Mouse (Mus musculus): Measurements from ENCODE around the gene Tubb2a. TPM values are rescaled to one million over a fixed set of nuclear protein-coding genes. Genes with fewer than 3 reads are reported as not detected.

The Tubb2a gene
- total and polyA plus RNA-seq, 2 experiments from 2014 or later: 3,579 to 4,559 TPM

GRCm38 (mm10) chr13:34106256-34106655 is 28.4 kb upstream of the Tubb2a start:
- Histone ChIP-seq H3K9ac (no peak overlapping the region), H3K9me3 (ENCODE audit: low read length) (no peaks in the 10 kb centered on the region), H3K27ac (ENCODE audit: low read depth, low read length) (no peak overlapping the region), H3K4me1 (ENCODE audit: insufficient read depth) (no peaks in the 10 kb centered on the region), H3K36me3 (ENCODE audit: insufficient read depth) (no peaks in the 10 kb centered on the region), H3K27me3 (ENCODE audit: insufficient read depth, low read length) (no peaks in the 10 kb centered on the region), H3K4me2 (ENCODE audit: low read depth) (no peak overlapping the region), H3K4me3 (ENCODE audit: low read depth, low read length) (no peak overlapping the region)
- WGBS: 83% methylated on average over 2 of the region's 2 CpGs
- ATAC-seq (peak; percentile 43), DNase-seq (no peak)
- peak; percentile 15; the same call in 1 of the 2 replicates for TF ChIP-seq CTCF (IDR thresholded peaks at IDR 0.05; ENCODE audit: low read depth)

- DNase-seq (no peak), ATAC-seq (no peak)
- WGBS: 65% methylated on average over 1 of the region's 1 CpGs
- Histone ChIP-seq H3K4me3 (ENCODE audit: low read depth, low read length) (no peak overlapping the region), H3K27me3 (ENCODE audit: insufficient read depth, low read length) (no peaks in the 10 kb centered on the region), H3K4me2 (ENCODE audit: low read depth) (no peak overlapping the region), H3K9ac (no peak overlapping the region), H3K4me1 (ENCODE audit: insufficient read depth) (no peaks in the 10 kb centered on the region), H3K9me3 (ENCODE audit: low read length) (no peaks in the 10 kb centered on the region), H3K36me3 (ENCODE audit: insufficient read depth) (no peaks in the 10 kb centered on the region), H3K27ac (ENCODE audit: low read depth, low read length) (no peak overlapping the region)
- no peak for TF ChIP-seq CTCF (IDR thresholded peaks at IDR 0.05; ENCODE audit: low read depth)
These were observed 27.6 kb upstream of the Tubb2a start for GRCm38 (mm10) chr13:34105364-34105763.

GRCm38 (mm10) chr13:34101908-34102307 is 24.1 kb upstream of the Tubb2a start:
- peaks cover 4% of the 10 kb centered on the region; the same call in 1 of the 2 replicates for H3K4me1 ChIP-seq (ENCODE audit: insufficient read depth)
- no peak overlapping the region for H3K4me2 ChIP-seq (ENCODE audit: low read depth)
- WGBS: 67% methylated on average over 9 of the region's 9 CpGs
- no peaks in the 10 kb centered on the region for H3K27me3 ChIP-seq (ENCODE audit: insufficient read depth, low read length)
- DNase-seq (no peak), ATAC-seq (no peak)
- H3K36me3 ChIP-seq (ENCODE audit: insufficient read depth): no peaks in the 10 kb centered on the region
- no peaks in the 10 kb centered on the region for H3K9me3 ChIP-seq (ENCODE audit: low read length)
- no peak overlapping the region for H3K9ac ChIP-seq
- no peak for TF ChIP-seq CTCF (IDR thresholded peaks at IDR 0.05; ENCODE audit: low read depth)
- H3K4me3 ChIP-seq (ENCODE audit: low read depth, low read length): no peak overlapping the region
- no peak overlapping the region for H3K27ac ChIP-seq (ENCODE audit: low read depth, low read length)

- ATAC-seq: no peak
- H3K4me2 ChIP-seq (ENCODE audit: low read depth): no peak overlapping the region
- WGBS: 91% methylated on average over 10 of the region's 10 CpGs
These were observed 23.4 kb upstream of the Tubb2a start for GRCm38 (mm10) chr13:34101247-34101646.

GRCm38 (mm10) chr13:34100733-34101132 is 22.9 kb upstream of the Tubb2a start:
- H3K36me3 ChIP-seq (ENCODE audit: insufficient read depth): no peaks in the 10 kb centered on the region
- TF ChIP-seq CTCF (IDR thresholded peaks at IDR 0.05; ENCODE audit: low read depth): no peak
- H3K4me2 ChIP-seq (ENCODE audit: low read depth): no peak overlapping the region
- peaks cover 13% of the 10 kb centered on the region for H3K4me1 ChIP-seq (ENCODE audit: insufficient read depth)
- ATAC-seq (no peak), DNase-seq (no peak)
- no peaks in the 10 kb centered on the region for H3K27me3 ChIP-seq (ENCODE audit: insufficient read depth, low read length)
- no peaks in the 10 kb centered on the region for H3K9me3 ChIP-seq (ENCODE audit: low read length)
- H3K27ac ChIP-seq (ENCODE audit: low read depth, low read length): 0 out of 2 replicates have a peak overlapping the region, but pooled peaks have one; percentile 5
- H3K9ac ChIP-seq: no peak overlapping the region
- 84% methylated on average over 3 of the region's 3 CpGs for WGBS
- no peak overlapping the region for H3K4me3 ChIP-seq (ENCODE audit: low read depth, low read length)

More at GRCm38 (mm10) chr13:34101247-34101646, 23.4 kb upstream of the Tubb2a start:
- Histone ChIP-seq H3K27me3 (ENCODE audit: insufficient read depth, low read length) (no peaks in the 10 kb centered on the region), H3K27ac (ENCODE audit: low read depth, low read length) (no peak overlapping the region), H3K9ac (no peak overlapping the region), H3K4me3 (ENCODE audit: low read depth, low read length) (no peak overlapping the region), H3K4me1 (ENCODE audit: insufficient read depth) (peaks cover 11% of the 10 kb centered on the region), H3K9me3 (ENCODE audit: low read length) (no peaks in the 10 kb centered on the region), H3K36me3 (ENCODE audit: insufficient read depth) (no peaks in the 10 kb centered on the region)
- no peak for TF ChIP-seq CTCF (IDR thresholded peaks at IDR 0.05; ENCODE audit: low read depth)
- DNase-seq: no peak

- TF ChIP-seq CTCF (IDR thresholded peaks at IDR 0.05; ENCODE audit: low read depth): no peak
These were observed 19.3 kb upstream of the Tubb2a start for GRCm38 (mm10) chr13:34097086-34097485.

GRCm38 (mm10) chr13:34096455-34096854 is 18.6 kb upstream of the Tubb2a start:
- Histone ChIP-seq H3K9ac (peak overlapping the region; percentile 37; the same call in 1 of the 2 replicates), H3K27ac (ENCODE audit: low read depth, low read length) (peak overlapping the region; percentile 92), H3K4me2 (ENCODE audit: low read depth) (peak overlapping the region; percentile 31), H3K4me1 (ENCODE audit: insufficient read depth) (peaks cover 20% of the 10 kb centered on the region), H3K27me3 (ENCODE audit: insufficient read depth, low read length) (no peaks in the 10 kb centered on the region), H3K9me3 (ENCODE audit: low read length) (no peaks in the 10 kb centered on the region), H3K4me3 (ENCODE audit: low read depth, low read length) (no peak overlapping the region), H3K36me3 (ENCODE audit: insufficient read depth) (no peaks in the 10 kb centered on the region)
- DNase-seq (no peak), ATAC-seq (peak; percentile 65)
- WGBS: 33% methylated on average over 4 of the region's 4 CpGs
- no peak for TF ChIP-seq CTCF (IDR thresholded peaks at IDR 0.05; ENCODE audit: low read depth)

More at GRCm38 (mm10) chr13:34097086-34097485, 19.3 kb upstream of the Tubb2a start:
- WGBS: 44% methylated on average over 3 of the region's 3 CpGs
- ATAC-seq (no peak), DNase-seq (peak; percentile 14)
- no peaks in the 10 kb centered on the region for H3K27me3 ChIP-seq (ENCODE audit: insufficient read depth, low read length)
- no peaks in the 10 kb centered on the region for H3K36me3 ChIP-seq (ENCODE audit: insufficient read depth)
- no peak overlapping the region for H3K4me2 ChIP-seq (ENCODE audit: low read depth)
- no peak overlapping the region for H3K4me3 ChIP-seq (ENCODE audit: low read depth, low read length)
- H3K27ac ChIP-seq (ENCODE audit: low read depth, low read length): peak overlapping the region; percentile 92
- H3K4me1 ChIP-seq (ENCODE audit: insufficient read depth): peaks cover 20% of the 10 kb centered on the region
- H3K9me3 ChIP-seq (ENCODE audit: low read length): no peaks in the 10 kb centered on the region
- no peak overlapping the region for H3K9ac ChIP-seq

Measured in forebrain, postnatal 0 days (tissue).